Mouse (Mus musculus) G1E-ER4 (cell line): ENCODE data around the gene Megf8. TPM values are rescaled to one million over a fixed set of nuclear protein-coding genes. Genes with fewer than 3 reads are reported as not detected.

Experiments
- GATA1 ChIP-seq: IDR thresholded peaks from one replicate; pipeline ENCODE4 v1.8.0; 2012; ENCODE audit warnings: low read length, inconsistent platforms
- polyA plus RNA-seq: library from polyadenylated mRNA; stranded (reverse); fragments of >175 nt; gene quantifications from 2 replicates; pipeline ENCODE4 v1.2.3, GENCODE M21; 2012

Gene Megf8
- polyA plus RNA-seq, 1 experiment: 36.9 TPM

GRCm38 (mm10) chr7:25341000-25341784 lies 24.2 kb downstream of the Megf8 start:
- no peak for TF ChIP-seq GATA1

GRCm38 (mm10) chr7:25348861-25349260 lies 31.9 kb downstream of the Megf8 start:
- TF ChIP-seq GATA1: no peak

- TF ChIP-seq GATA1: no peak
Measured at GRCm38 (mm10) chr7:25358721-25359206, 41.8 kb downstream of the Megf8 start.

- no peak for TF ChIP-seq GATA1
Measured at GRCm38 (mm10) chr7:25363151-25363550, 46.2 kb downstream of the Megf8 start.

- TF ChIP-seq GATA1: no peak
Measured at GRCm38 (mm10) chr7:25363632-25364031, 46.7 kb downstream of the Megf8 start.

- no peak for TF ChIP-seq GATA1
Measured at GRCm38 (mm10) chr7:25365937-25366625, 49.1 kb downstream of the Megf8 start.

- TF ChIP-seq GATA1: no peak
Measured at GRCm38 (mm10) chr7:25367632-25368293, 50.8 kb downstream of the Megf8 start.

- TF ChIP-seq GATA1: no peak
Measured at GRCm38 (mm10) chr7:25368333-25368732, 51.4 kb downstream of the Megf8 start.

- TF ChIP-seq GATA1: no peak
Measured at GRCm38 (mm10) chr7:25369058-25369749, 52.2 kb downstream of the Megf8 start, which contains the start of gene Cnfn. Gene Cnfn, minus strand, starts transcription at chr7:25369724.

GRCm38 (mm10) chr7:25372441-25372840 lies 55.5 kb downstream of the Megf8 start:
- no peak for TF ChIP-seq GATA1

- TF ChIP-seq GATA1: no peak
Measured at GRCm38 (mm10) chr7:25376556-25376955, 59.6 kb downstream of the Megf8 start.

GRCm38 (mm10) chr7:25377100-25377700 lies 60.2 kb downstream of the Megf8 start:
- no peak for TF ChIP-seq GATA1

GRCm38 (mm10) chr7:25378181-25379100 lies 61.5 kb downstream of the Megf8 start:
- TF ChIP-seq GATA1: no peak
